Mouse (Mus musculus) spleen, adult 10 weeks (tissue): ENCODE data around the gene Psma2. TPM values are rescaled to one million over a fixed set of nuclear protein-coding genes. Genes with fewer than 3 reads are reported as not detected.

Source experiments
- polyA plus RNA-seq: library from polyadenylated mRNA; stranded (reverse); fragments of 350-450 nt; fragmentation: Illumina TruSeq; extraction: RNeasy Lipid Tissue Mini Kit (QIAGEN cat#74804); gene quantifications from one replicate; pipeline ENCODE4 v1.2.3, GENCODE M21; 2015; ENCODE audit warnings: low replicate concordance; ENCODE audit not compliant: insufficient read depth

The Psma2 gene
- 126 TPM for polyA plus RNA-seq

GRCm38 (mm10) chr13:14612926-14613529, at the start of gene Psma2, which contains the start of gene Mrpl32:
TSS of gene Psma2 (plus strand) at chr13:14613240.
TSS of gene Mrpl32 (minus strand) at chr13:14613165.

GRCm38 (mm10) chr13:14629726-14630641, 16.9 kb downstream of the Psma2 start, which contains the start of gene AW209491:
TSS of gene AW209491 (plus strand) at chr13:14630154.

Other genes starting within 250 kb of the Psma2 start
- 0.18 TPM for gene Hecw1, start 90.0 kb upstream of the Psma2 start, polyA plus RNA-seq
- 70.4 TPM for gene Mrpl32, start 75 bp upstream of the Psma2 start, polyA plus RNA-seq
- 9.7 TPM for gene AW209491, start 16.9 kb downstream of the Psma2 start, polyA plus RNA-seq